Mouse (Mus musculus) intestine, embryonic 15.5 days (tissue): ENCODE measurements around the gene Evl. TPM values are rescaled to one million over a fixed set of nuclear protein-coding genes. Genes with fewer than 3 reads are reported as not detected.
"Not testable (repeated sequence)": the region's sequence is repeated elsewhere in the genome, so short reads cannot be mapped to it uniquely, and the experiment has no call there.

ENCODE experiments used
- ATAC-seq: fragments of 200-750 bp; cut with Nextera tagmentation; 2 replicates; pipeline ENCODE4 v1.8.0; 2017; ENCODE audit warnings: moderate TSS enrichment, moderate library complexity
- H3K27ac ChIP-seq: fragments of 300-500 bp; sonication (generic); 2 replicates; pipeline ENCODE4 v1.5.1; 2015; ENCODE audit warnings: mild to moderate bottlenecking, inconsistent platforms
- H3K27me3 ChIP-seq: fragments of 300-500 bp; sonication (generic); replicated peaks from 2 replicates; pipeline ENCODE4 v1.6.1; 2015; ENCODE audit warnings: inconsistent platforms
- H3K36me3 ChIP-seq: fragments of 300-500 bp; sonication (generic); 2 replicates; pipeline ENCODE4 v1.6.1; 2015; ENCODE audit warnings: inconsistent platforms
- H3K4me1 ChIP-seq: fragments of 300-500 bp; sonication (generic); replicated peaks from 2 replicates; pipeline ENCODE4 v1.6.1; 2015; ENCODE audit warnings: inconsistent platforms
- H3K4me2 ChIP-seq: fragments of 300-500 bp; sonication (generic); replicated peaks from 2 replicates; pipeline ENCODE4 v1.6.1; 2015; ENCODE audit warnings: mild to moderate bottlenecking, inconsistent platforms
- H3K4me3 ChIP-seq: fragments of 300-500 bp; sonication (generic); replicated peaks from 2 replicates; pipeline ENCODE4 v1.5.1; 2015; ENCODE audit warnings: inconsistent platforms
- H3K9ac ChIP-seq: fragments of 300-500 bp; sonication (generic); 2 replicates; pipeline ENCODE4 v1.6.1; 2015; ENCODE audit warnings: inconsistent platforms
- H3K9me3 ChIP-seq: fragments of 300-500 bp; sonication (generic); 2 replicates; pipeline ENCODE4 v1.6.1; 2016; ENCODE audit warnings: inconsistent platforms
- WGBS: fragments of 180-500 bp; shearing (Covaris S2); methylation state at CpG from one replicate; pipeline ENCODE4 v1.1.7; 2015; 5-methylcytosine and 5-hydroxymethylcytosine counted together
- polyA plus RNA-seq: library from polyadenylated mRNA; unstranded; fragments of >200 nt; fragmentation: Nextera tagmentation; extraction: Ambion mirVana; gene quantifications from 2 replicates; pipeline ENCODE4 v1.2.1, GENCODE M21; 2015

Evl gene
- 43.8 and 45.7 TPM in 2 replicates for polyA plus RNA-seq

DNA sequence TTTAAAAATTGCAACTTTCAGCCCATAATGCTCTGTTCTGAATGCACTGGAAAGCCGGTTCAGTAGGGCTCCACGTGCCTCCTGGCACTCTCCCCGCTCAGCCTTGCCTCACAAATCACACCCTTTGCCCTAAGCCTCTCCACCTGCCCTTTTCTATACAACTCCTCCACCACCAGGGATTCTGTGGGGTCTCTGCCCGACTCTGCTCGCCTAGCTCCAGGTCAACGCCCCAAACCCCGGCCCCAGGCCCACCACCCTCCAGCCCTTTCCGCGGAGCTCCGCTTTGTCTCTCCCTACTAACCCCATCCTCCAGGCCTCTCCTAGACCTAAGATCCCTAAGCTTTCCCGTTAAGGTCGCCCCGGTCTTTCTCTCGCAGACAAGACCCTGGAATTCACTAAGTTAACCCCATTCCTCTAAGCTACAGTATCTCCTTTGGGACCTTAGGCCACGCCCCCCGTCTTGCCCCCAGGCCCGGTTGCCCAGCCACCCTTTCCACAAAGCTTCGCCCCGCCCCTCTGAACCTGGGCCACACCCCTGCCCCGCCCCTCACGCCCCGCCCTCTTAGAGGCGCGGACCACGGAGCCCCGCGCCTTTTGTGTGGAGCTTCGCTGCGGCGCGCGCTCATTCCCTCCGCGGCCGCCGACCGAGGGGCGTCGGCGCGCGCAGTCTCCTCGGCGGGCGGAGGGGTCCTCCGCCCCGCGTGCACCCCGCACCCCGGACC, at the start of gene Evl:
TSS of gene Evl (plus strand) at position 601 of the 722 bp plus-strand sequence.
- Histone ChIP-seq H3K27ac (peak within 1 kb of the TSS; percentile 81), H3K27me3 (no peaks in the 10 kb centered on the region), H3K4me3 (peak within 1 kb of the TSS; percentile 97), H3K4me1 (peaks cover 18% of the 10 kb centered on the region), H3K9me3 (no peaks in the 10 kb centered on the region), H3K4me2 (peak within 1 kb of the TSS; percentile 66), H3K36me3 (no peaks in the 10 kb centered on the region), H3K9ac (peak within 1 kb of the TSS; percentile 89)
- peak; percentile 96 for ATAC-seq
- 2% methylated on average over 44 of the region's 50 CpGs for WGBS

DNA sequence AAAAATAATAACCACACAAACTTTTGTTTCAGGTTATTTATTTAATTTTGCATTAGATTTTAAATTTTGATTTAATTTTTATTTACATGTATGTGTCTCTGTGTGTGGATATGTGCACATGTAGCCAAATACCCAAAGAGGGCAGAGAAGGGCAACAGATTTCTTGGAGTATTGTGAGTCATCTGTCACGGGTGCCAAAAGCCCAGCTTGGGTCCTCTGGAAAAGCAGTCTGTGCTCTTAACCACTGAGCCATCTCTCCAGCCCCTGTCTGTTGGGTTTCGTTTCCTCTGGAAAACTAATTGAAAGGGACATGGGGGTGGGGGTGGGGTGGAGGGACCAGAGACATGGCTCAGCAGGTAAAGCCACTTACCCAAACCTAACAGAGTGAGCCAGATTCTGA, 48.7 kb upstream of the Evl start:
- H3K27ac ChIP-seq: no peak overlapping the region
- peaks cover 3% of the 10 kb centered on the region; the same call in 1 of the 2 replicates for H3K4me1 ChIP-seq
- H3K4me3 ChIP-seq: no peak overlapping the region
- WGBS: 84% methylated on average over 2 of the region's 2 CpGs
- ATAC-seq: no peak
- H3K36me3 ChIP-seq: no peaks in the 10 kb centered on the region
- H3K9ac ChIP-seq: no peak overlapping the region
- no peak overlapping the region for H3K4me2 ChIP-seq
- no peaks in the 10 kb centered on the region for H3K9me3 ChIP-seq
- H3K27me3 ChIP-seq: no peaks in the 10 kb centered on the region

DNA sequence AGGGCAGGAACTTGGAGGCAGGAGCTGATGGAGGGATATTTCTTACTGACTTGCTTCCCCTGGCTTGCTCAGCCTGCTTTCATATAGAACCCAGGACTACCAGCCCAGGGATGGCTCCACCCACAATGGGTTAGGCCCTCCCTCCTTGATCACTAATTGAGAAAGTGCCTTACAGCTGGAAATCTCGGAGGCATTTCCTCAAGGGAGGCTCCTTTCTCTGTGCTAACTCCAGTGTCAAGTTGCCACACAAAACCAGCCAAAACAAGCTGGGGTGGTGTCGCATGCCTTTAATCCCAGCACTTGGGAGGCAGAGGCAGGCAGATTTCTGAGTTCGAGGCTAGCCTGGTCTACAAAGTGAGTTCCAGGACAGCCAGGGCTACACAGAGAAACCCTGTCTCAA, 47.5 kb upstream of the Evl start:
- H3K27me3 ChIP-seq, H3K27ac ChIP-seq, H3K9me3 ChIP-seq, H3K9ac ChIP-seq, H3K4me3 ChIP-seq, ATAC-seq, H3K4me1 ChIP-seq, H3K36me3 ChIP-seq, H3K4me2 ChIP-seq: not testable (repeated sequence)
- 76% methylated on average over 3 of the region's 3 CpGs for WGBS

DNA sequence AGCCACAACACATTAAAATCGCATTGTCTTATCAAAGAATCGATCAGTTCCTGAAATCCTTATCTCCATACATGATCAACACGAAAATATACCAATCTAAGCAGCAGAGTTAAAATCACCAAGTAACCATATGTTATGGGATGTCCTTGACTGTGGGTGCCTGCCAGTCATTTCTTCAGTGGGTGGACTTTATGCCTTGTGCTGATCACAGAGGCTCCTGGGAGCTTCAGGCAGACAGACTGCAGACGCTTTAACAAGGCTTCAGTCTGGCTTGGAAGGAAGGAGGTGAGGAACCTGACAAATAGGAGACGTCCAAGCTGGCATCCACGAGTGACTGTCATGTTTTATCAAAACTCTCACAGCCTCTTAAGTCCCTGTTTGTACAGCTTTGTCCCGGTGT, 43.9 kb upstream of the Evl start:
- WGBS: 59% methylated on average over 7 of the region's 7 CpGs
- H3K9ac ChIP-seq: no peak overlapping the region
- no peaks in the 10 kb centered on the region for H3K9me3 ChIP-seq
- no peak for ATAC-seq
- no peak overlapping the region for H3K4me3 ChIP-seq
- peaks cover 5% of the 10 kb centered on the region; the same call in 1 of the 2 replicates for H3K4me1 ChIP-seq
- H3K4me2 ChIP-seq: no peak overlapping the region
- H3K36me3 ChIP-seq: peaks cover 7% of the 10 kb centered on the region; the same call in 1 of the 2 replicates
- H3K27me3 ChIP-seq: no peaks in the 10 kb centered on the region
- H3K27ac ChIP-seq: no peak overlapping the region

DNA sequence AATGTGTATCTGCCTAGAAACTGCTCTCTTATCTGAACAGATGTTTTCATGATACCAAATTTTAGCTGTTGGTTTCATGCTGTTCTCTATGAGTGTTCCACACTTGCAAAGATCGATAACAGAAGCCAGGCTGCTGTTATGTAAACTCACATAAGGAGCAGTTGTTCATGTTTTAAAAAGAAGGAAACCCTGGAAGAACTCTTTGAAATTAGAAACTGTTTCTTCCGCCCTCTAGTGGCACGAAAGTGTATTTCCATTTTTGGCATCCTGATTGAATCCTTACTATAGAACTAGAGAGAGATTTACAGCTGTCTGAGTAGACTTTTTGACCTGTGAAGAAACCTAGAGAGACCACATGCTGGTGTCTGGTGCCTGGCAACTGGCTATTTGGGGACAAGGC, 43.5 kb upstream of the Evl start:
- ATAC-seq: no peak
- peaks cover 7% of the 10 kb centered on the region; the same call in 1 of the 2 replicates for H3K36me3 ChIP-seq
- H3K27ac ChIP-seq: no peak overlapping the region
- no peak overlapping the region for H3K9ac ChIP-seq
- no peaks in the 10 kb centered on the region for H3K27me3 ChIP-seq
- under 1% methylated on average over 3 of the region's 3 CpGs for WGBS
- no peak overlapping the region for H3K4me2 ChIP-seq
- H3K4me3 ChIP-seq: no peak overlapping the region
- H3K4me1 ChIP-seq: peaks cover 5% of the 10 kb centered on the region; the same call in 1 of the 2 replicates
- H3K9me3 ChIP-seq: no peaks in the 10 kb centered on the region

DNA sequence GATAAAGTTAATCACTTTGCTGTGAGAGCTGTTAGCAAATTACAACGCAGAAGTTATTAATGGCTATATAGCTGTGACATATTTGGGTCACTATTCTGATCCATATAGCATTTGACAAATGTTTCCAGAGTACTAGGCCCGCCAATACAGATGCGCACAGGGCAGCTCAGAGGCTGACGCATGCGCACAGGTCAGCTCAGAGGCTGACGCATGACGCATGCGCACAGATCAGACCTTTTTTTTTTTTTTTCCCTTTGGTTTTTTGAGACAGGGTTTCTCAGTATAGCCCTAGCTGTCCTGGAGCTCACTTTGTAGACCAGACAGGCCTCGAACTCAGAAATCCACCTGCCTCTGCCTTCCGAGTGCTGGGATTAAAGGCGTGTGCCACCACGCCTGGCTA, 39.1 kb upstream of the Evl start:
- peaks cover 7% of the 10 kb centered on the region; the same call in 1 of the 2 replicates for H3K36me3 ChIP-seq
- H3K9ac ChIP-seq: no peak overlapping the region
- H3K9me3 ChIP-seq: no peaks in the 10 kb centered on the region
- WGBS: 92% methylated on average over 12 of the region's 12 CpGs
- H3K4me1 ChIP-seq: peaks cover 5% of the 10 kb centered on the region; the same call in 1 of the 2 replicates
- ATAC-seq: no peak
- H3K4me3 ChIP-seq: no peak overlapping the region
- H3K4me2 ChIP-seq: no peak overlapping the region
- no peak overlapping the region for H3K27ac ChIP-seq
- H3K27me3 ChIP-seq: no peaks in the 10 kb centered on the region

DNA sequence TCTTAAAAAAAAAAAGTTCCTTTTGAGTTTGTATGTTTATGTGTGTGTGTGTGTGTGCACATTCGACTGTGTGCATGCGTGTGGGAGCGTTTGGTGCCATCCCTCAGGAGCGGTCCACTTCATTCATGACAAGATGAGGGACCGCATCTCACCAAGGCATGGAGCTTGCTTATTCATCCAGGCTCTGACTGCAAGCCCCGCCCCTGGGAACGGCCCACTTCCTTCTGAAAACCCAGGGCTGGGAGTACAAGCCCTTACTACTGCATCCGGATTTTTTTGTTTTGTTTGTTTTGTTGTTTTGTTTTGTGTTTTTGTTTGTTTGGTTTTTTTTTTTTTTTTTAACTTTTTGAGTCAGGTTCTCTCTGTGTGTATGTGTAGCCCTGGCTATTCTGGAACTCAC, 35.1 kb upstream of the Evl start:
- no peak for ATAC-seq
- Histone ChIP-seq H3K4me1 (no peaks in the 10 kb centered on the region), H3K36me3 (peaks cover 12% of the 10 kb centered on the region; the same call in 1 of the 2 replicates), H3K9me3 (no peaks in the 10 kb centered on the region), H3K27ac (no peak overlapping the region), H3K9ac (no peak overlapping the region), H3K4me2 (no peak overlapping the region), H3K4me3 (no peak overlapping the region), H3K27me3 (no peaks in the 10 kb centered on the region)
- WGBS: 67% methylated on average over 8 of the region's 8 CpGs

DNA sequence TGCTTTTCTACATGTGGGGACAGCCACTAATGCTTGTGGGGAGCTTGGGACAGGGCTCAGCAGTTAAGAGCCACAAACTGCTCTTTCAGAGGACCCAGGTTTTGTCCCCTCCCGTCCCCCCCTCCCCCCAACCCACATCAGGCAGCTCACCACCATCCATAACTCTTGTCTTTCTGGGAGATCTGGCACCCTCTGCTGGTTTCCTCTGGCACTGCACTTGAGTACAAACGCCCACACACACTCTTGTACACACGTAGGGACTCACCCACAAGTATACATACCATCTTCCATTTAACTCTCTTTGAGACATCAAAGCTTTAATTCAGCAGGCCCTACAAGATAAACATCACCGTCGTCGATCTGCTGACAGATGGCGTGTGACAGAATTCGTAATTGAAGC, 25.3 kb upstream of the Evl start:
- Histone ChIP-seq H3K4me1 (0 out of 2 replicates have a peak, but pooled peaks cover 3% of the 10 kb centered on the region), H3K4me3 (no peak overlapping the region), H3K27ac (no peak overlapping the region), H3K4me2 (no peak overlapping the region), H3K9ac (no peak overlapping the region), H3K27me3 (no peaks in the 10 kb centered on the region), H3K9me3 (no peaks in the 10 kb centered on the region), H3K36me3 (peaks cover 5% of the 10 kb centered on the region; the same call in 1 of the 2 replicates)
- 55% methylated on average over 8 of the region's 8 CpGs for WGBS
- no peak for ATAC-seq

DNA sequence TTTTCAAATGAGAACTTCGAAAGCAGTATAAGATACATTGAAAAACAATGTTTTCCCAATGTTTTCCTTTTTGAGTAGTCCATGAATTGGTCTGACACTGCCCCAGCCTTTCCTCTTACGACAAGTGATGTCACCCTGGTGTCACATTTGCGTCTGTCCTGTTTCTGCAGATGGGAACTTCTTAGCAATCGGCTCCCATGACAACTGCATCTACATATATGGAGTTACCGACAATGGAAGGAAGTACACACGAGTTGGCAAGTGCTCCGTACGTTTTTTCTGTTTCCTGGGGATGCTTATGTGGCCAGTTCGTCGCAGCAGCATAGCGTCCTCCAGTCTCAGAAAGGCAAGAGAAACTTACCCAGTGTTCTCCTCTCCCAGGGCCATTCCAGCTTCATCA, 20.0 kb upstream of the Evl start:
- H3K4me2 ChIP-seq: no peak overlapping the region
- peaks cover 4% of the 10 kb centered on the region; the same call in 1 of the 2 replicates for H3K36me3 ChIP-seq
- no peaks in the 10 kb centered on the region for H3K9me3 ChIP-seq
- H3K27ac ChIP-seq: no peak overlapping the region
- no peak overlapping the region for H3K9ac ChIP-seq
- 0 out of 2 replicates have a peak, but pooled peaks cover 3% of the 10 kb centered on the region for H3K4me1 ChIP-seq
- ATAC-seq: no peak
- 79% methylated on average over 11 of the region's 11 CpGs for WGBS
- no peak overlapping the region for H3K4me3 ChIP-seq
- no peaks in the 10 kb centered on the region for H3K27me3 ChIP-seq

DNA sequence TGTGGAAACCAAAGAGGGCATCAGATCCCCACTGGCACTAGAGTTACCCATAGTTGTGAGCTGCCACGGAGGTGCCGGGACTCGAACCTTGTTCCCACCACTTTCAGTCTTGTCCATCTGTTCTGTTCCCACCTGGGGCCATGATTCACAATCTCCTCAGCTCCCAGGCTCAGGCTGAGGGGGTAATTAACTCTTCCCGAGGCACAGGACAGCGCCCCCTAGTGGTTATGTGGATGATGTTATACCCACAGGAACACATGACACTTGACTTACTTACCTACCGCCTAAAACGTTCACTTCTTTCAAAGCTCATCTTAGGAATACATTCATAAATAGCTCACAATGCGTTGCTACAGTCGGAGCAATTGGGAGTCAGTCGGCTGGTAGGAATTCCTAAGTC, 18.1 kb upstream of the Evl start:
- Histone ChIP-seq H3K9me3 (no peaks in the 10 kb centered on the region), H3K4me1 (0 out of 2 replicates have a peak, but pooled peaks cover 3% of the 10 kb centered on the region), H3K9ac (no peak overlapping the region), H3K27me3 (no peaks in the 10 kb centered on the region), H3K4me3 (no peak overlapping the region), H3K27ac (no peak overlapping the region), H3K4me2 (no peak overlapping the region), H3K36me3 (peaks cover 4% of the 10 kb centered on the region; the same call in 1 of the 2 replicates)
- no peak for ATAC-seq
- 70% methylated on average over 10 of the region's 10 CpGs for WGBS

DNA sequence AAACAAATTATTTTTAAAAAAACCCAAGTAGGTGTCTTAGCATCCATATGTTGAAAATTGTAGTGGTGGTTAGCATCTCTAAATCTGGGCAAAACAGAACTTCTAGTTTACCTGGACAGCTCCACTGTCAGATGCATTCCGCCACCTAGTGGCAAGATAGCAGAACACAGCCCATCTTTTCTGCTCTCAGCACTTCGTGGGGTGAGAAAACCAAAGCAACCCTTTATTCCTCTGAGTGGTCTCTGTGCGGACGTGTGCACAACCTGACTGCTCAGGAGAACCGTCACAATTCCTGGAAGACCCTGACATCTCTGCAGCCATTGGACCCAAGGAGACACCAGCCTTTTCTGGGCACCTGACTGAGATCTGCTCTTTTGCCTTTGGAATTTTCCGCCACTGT, 13.4 kb upstream of the Evl start:
- peaks cover 4% of the 10 kb centered on the region; the same call in 1 of the 2 replicates for H3K36me3 ChIP-seq
- no peak overlapping the region for H3K4me3 ChIP-seq
- no peak overlapping the region for H3K27ac ChIP-seq
- H3K4me1 ChIP-seq: no peaks in the 10 kb centered on the region
- H3K9me3 ChIP-seq: no peaks in the 10 kb centered on the region
- H3K9ac ChIP-seq: no peak overlapping the region
- WGBS: 30% methylated on average over 6 of the region's 6 CpGs
- ATAC-seq: 0 out of 2 replicates have a peak, but pooled peaks have one; percentile 39
- no peak overlapping the region for H3K4me2 ChIP-seq
- no peaks in the 10 kb centered on the region for H3K27me3 ChIP-seq

DNA sequence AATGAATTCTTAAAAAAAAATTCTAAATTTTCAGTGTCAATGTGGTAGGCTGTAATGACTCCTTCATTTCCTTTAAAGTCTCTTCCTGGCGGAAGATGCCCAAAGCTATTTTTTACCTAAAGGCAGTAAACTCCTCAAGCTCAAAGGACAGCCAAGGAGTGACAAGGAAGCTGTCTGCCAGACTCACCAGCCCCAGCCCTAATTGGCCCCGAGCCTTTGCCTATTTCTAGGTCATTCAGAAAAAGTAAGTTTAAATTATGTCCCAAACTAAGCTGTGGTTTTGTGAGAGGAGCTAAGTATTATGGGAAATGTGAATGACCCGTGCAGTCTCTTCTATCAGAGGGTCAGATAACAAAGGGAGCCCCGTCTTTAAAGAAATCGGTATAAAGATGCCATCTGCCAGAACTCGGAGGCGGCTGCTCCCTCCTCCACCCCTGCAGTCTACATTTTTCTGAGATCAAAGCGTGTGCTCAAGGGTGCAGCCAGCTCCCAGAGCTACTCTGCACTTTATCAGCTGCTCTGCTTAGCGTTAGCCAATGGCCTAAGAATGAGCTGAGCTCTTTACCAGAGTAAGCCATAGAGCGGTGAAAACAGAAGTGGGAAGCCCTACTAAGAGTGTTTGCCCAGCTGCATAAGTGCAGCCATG, 7.9 kb upstream of the Evl start:
- no peaks in the 10 kb centered on the region for H3K36me3 ChIP-seq
- peaks cover 9% of the 10 kb centered on the region; the same call in 1 of the 2 replicates for H3K4me1 ChIP-seq
- no peak overlapping the region for H3K9ac ChIP-seq
- H3K4me3 ChIP-seq: no peak overlapping the region
- H3K4me2 ChIP-seq: peak overlapping the region; percentile 37; the same call in 1 of the 2 replicates
- peak; percentile 82 for ATAC-seq
- H3K9me3 ChIP-seq: no peaks in the 10 kb centered on the region
- 0 out of 2 replicates have a peak overlapping the region, but pooled peaks have one; percentile 27 for H3K27ac ChIP-seq
- H3K27me3 ChIP-seq: no peaks in the 10 kb centered on the region
- WGBS: 8% methylated on average over 10 of the region's 10 CpGs
